Mouse (Mus musculus) CH12.LX (cell line): ENCODE measurements around the gene Slc7a11. TPM values are rescaled to one million over a fixed set of nuclear protein-coding genes. Genes with fewer than 3 reads are reported as not detected.

Experiments used
- DNase-seq: peaks from one replicate; pipeline ENCODE4 v3.0.0-alpha.2; 2013; ENCODE audit errors: extremely low read depth
- H3K27ac ChIP-seq: 2 replicates; pipeline ENCODE4 v1.5.1; 2012; ENCODE audit warnings: low read depth, mild to moderate bottlenecking, control low read depth, moderate library complexity; ENCODE audit not compliant: insufficient read depth
- H3K27me3 ChIP-seq: replicated peaks from 2 replicates; pipeline ENCODE3; 2012; ENCODE audit warnings: inconsistent platforms
- H3K36me3 ChIP-seq, 2 experiments: replicated peaks in 1 of 2; 2 replicates each; pipeline versions ENCODE3 to v1.6.1; 2012; ENCODE audit warnings: inconsistent platforms in 1 of 2, low read length in 1 of 2, mild to moderate bottlenecking in 1 of 2, mixed read lengths in 1 of 2, moderate library complexity in 1 of 2; ENCODE audit not compliant: control insufficient read depth in 1 of 2, insufficient read depth in 1 of 2
- H3K4me1 ChIP-seq, 2 experiments: 2 replicates each; pipeline ENCODE4 v1.6.1; 2012; ENCODE audit warnings: inconsistent platforms in 1 of 2, moderate library complexity in 1 of 2; ENCODE audit not compliant: insufficient read depth in 2 of 2, control insufficient read depth in 1 of 2
- H3K4me2 ChIP-seq: 2 replicates; pipeline ENCODE4 v1.6.1; 2012; ENCODE audit warnings: low read depth, mild to moderate bottlenecking, control low read depth; ENCODE audit not compliant: poor library complexity, insufficient read depth, severe bottlenecking
- H3K4me3 ChIP-seq, 3 experiments: fragments of 150-350 bp in 1 of 3; sonication (generic) in 1 of 3; replicated peaks in 1 of 3; 2 replicates each; pipeline versions ENCODE3 to v1.5.1; 2011 to 2012; ENCODE audit warnings: low read depth in 2 of 3, low read length in 2 of 3, mild to moderate bottlenecking in 2 of 3, moderate library complexity in 2 of 3, control low read depth in 1 of 3, improper control_type of control experiment in 1 of 3, inconsistent platforms in 1 of 3, mixed read lengths in 1 of 3; ENCODE audit not compliant: poor library complexity in 1 of 3
- H3K79me2 ChIP-seq: replicated peaks from 2 replicates; pipeline ENCODE4 v1.6.1; 2012; ENCODE audit warnings: mild to moderate bottlenecking, moderate library complexity; ENCODE audit not compliant: control insufficient read depth, poor library complexity, insufficient read depth, severe bottlenecking; ENCODE audit errors: extremely low read depth
- H3K9ac ChIP-seq: 2 replicates; pipeline ENCODE4 v1.6.1; 2012; ENCODE audit warnings: low read depth, mild to moderate bottlenecking, control low read depth, moderate library complexity; ENCODE audit not compliant: insufficient read depth
- H3K9me3 ChIP-seq: replicated peaks from 2 replicates; pipeline ENCODE3; 2012; ENCODE audit warnings: low read length, inconsistent platforms, mixed read lengths
- BHLHE40 ChIP-seq: IDR thresholded peaks from 2 replicates; pipeline ENCODE4 v1.6.1; 2011; ENCODE audit warnings: mild to moderate bottlenecking, low read depth, low read length, improper control_type of control experiment
- CHD2 ChIP-seq: IDR thresholded peaks from 2 replicates; pipeline ENCODE4 v1.6.1; 2011; ENCODE audit warnings: low read length, improper control_type of control experiment
- CTCF ChIP-seq, 2 experiments: IDR thresholded peaks in 1 of 2; conservative IDR thresholded peaks in 1 of 2; 2 replicates each; pipeline ENCODE4 v1.5.1; 2011 to 2012; ENCODE audit warnings: low read depth in 2 of 2, low read length in 2 of 2, improper control_type of control experiment in 1 of 2, inconsistent platforms in 1 of 2, mild to moderate bottlenecking in 1 of 2, moderate library complexity in 1 of 2
- E2F4 ChIP-seq: IDR thresholded peaks from 2 replicates; pipeline ENCODE4 v1.6.1; 2011; ENCODE audit warnings: low read depth, low read length, improper control_type of control experiment; ENCODE audit not compliant: insufficient replicate concordance
- EP300 ChIP-seq: IDR thresholded peaks from 2 replicates; pipeline ENCODE4 v1.6.1; 2011; ENCODE audit warnings: low read length, improper control_type of control experiment
- GABPA ChIP-seq: IDR thresholded peaks from 2 replicates; pipeline ENCODE4 v1.6.1; 2012; ENCODE audit warnings: low read depth, low read length, improper control_type of control experiment, inconsistent platforms; ENCODE audit not compliant: insufficient replicate concordance
- IRF4 ChIP-seq: IDR thresholded peaks from 2 replicates; pipeline ENCODE4 v1.6.1; 2014; ENCODE audit warnings: low read depth, mild to moderate bottlenecking, inconsistent platforms, low read length, improper control_type of control experiment
- JUN ChIP-seq: IDR thresholded peaks from 2 replicates; pipeline ENCODE4 v1.6.1; 2011; ENCODE audit warnings: low read depth, mild to moderate bottlenecking, low read length, improper control_type of control experiment, moderate library complexity; ENCODE audit not compliant: insufficient read depth
- JUND ChIP-seq: conservative IDR thresholded peaks from 2 replicates; pipeline ENCODE4 v1.6.1; 2011; ENCODE audit warnings: low read depth, low read length, improper control_type of control experiment
- MAFK ChIP-seq: IDR thresholded peaks from 2 replicates; pipeline ENCODE4 v1.6.1; 2011; ENCODE audit warnings: low read length, improper control_type of control experiment; ENCODE audit not compliant: insufficient replicate concordance
- MEF2A ChIP-seq: IDR thresholded peaks from 2 replicates; pipeline ENCODE4 v1.6.1; 2014; ENCODE audit warnings: low read depth, mild to moderate bottlenecking, inconsistent platforms, low read length, improper control_type of control experiment, borderline replicate concordance
- MXI1 ChIP-seq: IDR thresholded peaks from 2 replicates; pipeline ENCODE4 v1.6.1; 2011; ENCODE audit warnings: mild to moderate bottlenecking, low read depth, low read length, improper control_type of control experiment
- MYC ChIP-seq: IDR thresholded peaks from 2 replicates; pipeline ENCODE4 v1.6.1; 2011; ENCODE audit warnings: low read depth, mild to moderate bottlenecking, improper control_type of control experiment, low read length
- NELFE ChIP-seq: IDR thresholded peaks from 2 replicates; pipeline ENCODE4 v1.6.1; 2011; ENCODE audit warnings: low read depth, low read length, improper control_type of control experiment
- NRF1 ChIP-seq: IDR thresholded peaks from 2 replicates; pipeline ENCODE4 v1.6.1; 2014; ENCODE audit warnings: low read depth, mild to moderate bottlenecking, inconsistent platforms, low read length, improper control_type of control experiment, moderate library complexity
- PAX5 ChIP-seq: IDR thresholded peaks from 2 replicates; pipeline ENCODE4 v1.6.1; 2012; ENCODE audit warnings: low read length, inconsistent platforms, mixed read lengths
- RCOR1 ChIP-seq: conservative IDR thresholded peaks from 2 replicates; pipeline ENCODE4 v1.6.1; 2012; ENCODE audit warnings: low read depth, mild to moderate bottlenecking, inconsistent platforms, low read length, improper control_type of control experiment
- SIN3A ChIP-seq: IDR thresholded peaks from 2 replicates; pipeline ENCODE4 v1.6.1; 2012; ENCODE audit warnings: low read length, improper control_type of control experiment, inconsistent platforms
- SMC3 ChIP-seq: IDR thresholded peaks from 2 replicates; pipeline ENCODE4 v1.6.1; 2011; ENCODE audit warnings: low read depth, low read length, improper control_type of control experiment
- TBP ChIP-seq: conservative IDR thresholded peaks from 2 replicates; pipeline ENCODE4 v1.6.1; 2011; ENCODE audit warnings: low read depth, low read length, improper control_type of control experiment
- UBTF ChIP-seq: IDR thresholded peaks from 2 replicates; pipeline ENCODE4 v1.6.1; 2012; ENCODE audit warnings: low read depth, mild to moderate bottlenecking, inconsistent platforms, low read length, improper control_type of control experiment, moderate library complexity
- ZC3H11A ChIP-seq: IDR thresholded peaks from 2 replicates; pipeline ENCODE4 v1.6.1; 2012; ENCODE audit warnings: low read depth, mild to moderate bottlenecking, inconsistent platforms, low read length, improper control_type of control experiment
- ZKSCAN1 ChIP-seq: IDR thresholded peaks from 2 replicates; pipeline ENCODE4 v1.6.1; 2012; ENCODE audit warnings: low read depth, inconsistent platforms, low read length, improper control_type of control experiment, borderline replicate concordance
- ZMIZ1 ChIP-seq: IDR thresholded peaks from 2 replicates; pipeline ENCODE4 v1.6.1; 2012; ENCODE audit warnings: low read depth, mild to moderate bottlenecking, inconsistent platforms, low read length, improper control_type of control experiment
- ZNF384 ChIP-seq: IDR thresholded peaks from 2 replicates; pipeline ENCODE4 v1.6.1; 2012; ENCODE audit warnings: low read depth, low read length, improper control_type of control experiment, inconsistent platforms
- dilution Hi-C: fragments of 300-500 bp; cut with MboI; formaldehyde crosslinking; loops from 2 replicates; pipeline ENCODE4 v1.14.3; 2020; ENCODE audit warnings: low sequenced_read_pairs; ENCODE audit not compliant: extremely low pct_unique_long_range_greater_than_20kb, extremely low pct_ligation_motif_present
- in situ Hi-C: fragments of 300-500 bp; cut with MboI; formaldehyde crosslinking; loops from 3 replicates; pipeline ENCODE4 v1.14.3; 2019; ENCODE audit warnings: low sequenced_read_pairs, low pct_ligation_motif_present, low pct_unique_long_range_greater_than_20kb, mixed read lengths
- polyA plus RNA-seq: library from polyadenylated mRNA; unstranded; fragments of >175 nt; gene quantifications from 2 replicates; pipeline ENCODE4 v1.2.1, GENCODE M21; 2012; ENCODE audit warnings: low read depth; ENCODE audit not compliant: insufficient read length
- total RNA-seq, 2 experiments: library from RNA; depleted of rRNA; stranded (reverse); fragments of 300-350 nt in 1 of 2; fragments of >200 nt in 1 of 2; gene quantifications; 2 replicates each; pipeline ENCODE4 v1.2.3; 2012 to 2014

Gene Slc7a11
- total and polyA plus RNA-seq, 3 experiments = 0.13 to 0.37 TPM; not detected in 1

- Histone ChIP-seq H3K9me3 (peaks cover 27% of the 10 kb centered on the region), H3K4me2 (no peak overlapping the region), H3K36me3 (no peaks in the 10 kb centered on the region), H3K79me2 (no peaks in the 10 kb centered on the region), H3K4me1 (no peaks in the 10 kb centered on the region), H3K27me3 (no peaks in the 10 kb centered on the region), H3K27ac (no peak overlapping the region), H3K4me3 (no peak overlapping the region), H3K9ac (no peak overlapping the region)
- in situ Hi-C loops (no loop called here), dilution Hi-C loops (no loop called here)
- DNase-seq = no peak
- no peak for TF ChIP-seq TBP
- TF ChIP-seq EP300 = no peak
- TF ChIP-seq NELFE = no peak
- no peak for TF ChIP-seq MYC
- no peak for TF ChIP-seq SMC3
- no peak for TF ChIP-seq ZNF384
- no peak for TF ChIP-seq JUN
- no peak for TF ChIP-seq MEF2A
- no peak for TF ChIP-seq IRF4
- no peak for TF ChIP-seq ZC3H11A
- TF ChIP-seq JUND = no peak
- TF ChIP-seq GABPA = no peak
- TF ChIP-seq NRF1 = no peak
- TF ChIP-seq MXI1 = no peak
- no peak for TF ChIP-seq CHD2
- TF ChIP-seq MAFK = no peak
- TF ChIP-seq CTCF (conservative IDR thresholded peaks at IDR 0.05 in 1 of 2, IDR thresholded peaks at IDR 0.05 in 1 of 2; ENCODE audit: low read depth in 2 of 2, low read length in 2 of 2) = no peak
- TF ChIP-seq SIN3A = no peak
- TF ChIP-seq, all 38 proteins: peak for 0
These were observed 182.7 kb downstream of the Slc7a11 start for GRCm38 (mm10) chr3:50260667-50261066.

DNA sequence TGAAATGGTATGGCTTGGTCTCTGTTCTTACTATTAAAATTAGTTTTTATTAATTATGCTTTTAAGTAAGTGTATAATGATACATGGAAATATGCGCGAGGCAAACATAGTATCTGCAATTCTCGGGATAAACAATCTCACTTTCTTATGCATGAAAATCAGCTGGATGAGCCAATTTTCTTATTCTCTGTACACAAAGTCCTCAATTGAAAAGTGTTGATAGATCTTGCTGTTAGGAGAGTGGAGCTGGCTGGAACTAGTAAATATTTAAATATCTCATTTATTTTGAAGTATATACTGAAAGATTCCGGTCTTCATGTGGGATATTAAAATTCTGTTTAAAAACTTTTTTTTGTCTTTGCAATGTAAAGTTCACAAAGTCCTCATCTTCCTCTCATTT, 184.6 kb downstream of the Slc7a11 start:
- in situ Hi-C loops = no loop called here
- H3K36me3 ChIP-seq = no peaks in the 10 kb centered on the region
- H3K9ac ChIP-seq = no peak overlapping the region
- DNase-seq = no peak
- no peaks in the 10 kb centered on the region for H3K79me2 ChIP-seq
- H3K4me3 ChIP-seq = no peak overlapping the region
- no peak for TF ChIP-seq ZNF384
- no peak for TF ChIP-seq EP300
- TF ChIP-seq BHLHE40 = no peak
- no peak for TF ChIP-seq SIN3A
- no peak for TF ChIP-seq ZKSCAN1
- TF ChIP-seq UBTF = no peak
- TF ChIP-seq PAX5 = no peak
- no peak for TF ChIP-seq CTCF (conservative IDR thresholded peaks at IDR 0.05 in 1 of 2, IDR thresholded peaks at IDR 0.05 in 1 of 2; ENCODE audit: low read depth in 2 of 2, low read length in 2 of 2)
- TF ChIP-seq ZMIZ1 = no peak
- TF ChIP-seq E2F4 = no peak
- no peak for TF ChIP-seq IRF4
- TF ChIP-seq MEF2A = no peak
- no peak for TF ChIP-seq RCOR1
- TF ChIP-seq, all 38 proteins: peak for 0
- Histone ChIP-seq H3K4me1 (no peaks in the 10 kb centered on the region), H3K27ac (no peak overlapping the region), H3K9me3 (peaks cover 36% of the 10 kb centered on the region), H3K27me3 (no peaks in the 10 kb centered on the region), H3K4me2 (no peak overlapping the region)
- dilution Hi-C loops = no loop called here
